Mouse (Mus musculus) forebrain, embryonic 16.5 days (tissue): ENCODE data around the gene Klhdc8b. TPM values are rescaled to one million over a fixed set of nuclear protein-coding genes. Genes with fewer than 3 reads are reported as not detected.

Source experiments
- ATAC-seq: fragments of 200-750 bp; cut with Nextera tagmentation; 2 replicates; pipeline ENCODE4 v1.8.0; 2017; ENCODE audit warnings: mild to moderate bottlenecking, moderate library complexity
- H3K27ac ChIP-seq: fragments of 300-500 bp; sonication (generic); 2 replicates; pipeline ENCODE4 v1.5.1; 2014; ENCODE audit warnings: low read length, control low read depth
- H3K27me3 ChIP-seq: fragments of 300-500 bp; sonication (generic); replicated peaks from 2 replicates; pipeline ENCODE4 v1.6.1; 2014; ENCODE audit warnings: low read length; ENCODE audit not compliant: control insufficient read depth, insufficient read depth
- H3K36me3 ChIP-seq: fragments of 300-500 bp; sonication (generic); 2 replicates; pipeline ENCODE4 v1.6.1; 2014; ENCODE audit not compliant: control insufficient read depth, insufficient read depth
- H3K4me1 ChIP-seq: fragments of 300-500 bp; sonication (generic); replicated peaks from 2 replicates; pipeline ENCODE4 v1.6.1; 2014; ENCODE audit warnings: low read length; ENCODE audit not compliant: control insufficient read depth, insufficient read depth
- H3K4me2 ChIP-seq: fragments of 300-500 bp; sonication (generic); 2 replicates; pipeline ENCODE4 v1.6.1; 2014; ENCODE audit warnings: mild to moderate bottlenecking, low read length, control low read depth
- H3K4me3 ChIP-seq: fragments of 300-500 bp; sonication (generic); replicated peaks from 2 replicates; pipeline ENCODE4 v1.5.1; 2014; ENCODE audit warnings: mild to moderate bottlenecking, low read length, control low read depth
- H3K9ac ChIP-seq: fragments of 300-500 bp; sonication (generic); replicated peaks from 2 replicates; pipeline ENCODE4 v1.6.1; 2014; ENCODE audit warnings: low read depth, low read length, control low read depth
- H3K9me3 ChIP-seq: fragments of 300-500 bp; sonication (generic); 2 replicates; pipeline ENCODE4 v1.6.1; 2016; ENCODE audit warnings: low read length; ENCODE audit not compliant: control insufficient read depth
- WGBS: fragments of 180-500 bp; shearing (Covaris S2); extraction: QIAGEN DNeasy Blood & Tissue Kit; methylation state at CpG from one replicate; pipeline ENCODE4 v1.1.7; 2014; 5-methylcytosine and 5-hydroxymethylcytosine counted together
- polyA plus RNA-seq: library from polyadenylated mRNA; unstranded; fragments of >200 nt; fragmentation: Nextera tagmentation; extraction: Ambion mirVana; gene quantifications from 2 replicates; pipeline ENCODE4 v1.2.1, GENCODE M21; 2015

The Klhdc8b gene
- polyA plus RNA-seq, 1 experiment from 2014 or later: 55.6 TPM

GRCm38 (mm10) chr9:108411381-108411942 is 49.9 kb downstream of the Klhdc8b start:
- 58% methylated on average over 9 of the region's 9 CpGs for WGBS
- no peak overlapping the region for H3K4me3 ChIP-seq
- no peaks in the 10 kb centered on the region for H3K27me3 ChIP-seq
- peaks cover 4% of the 10 kb centered on the region; the same call in 1 of the 2 replicates for H3K4me1 ChIP-seq
- H3K9me3 ChIP-seq: no peaks in the 10 kb centered on the region
- H3K9ac ChIP-seq: no peak overlapping the region
- H3K4me2 ChIP-seq: no peak overlapping the region
- no peaks in the 10 kb centered on the region for H3K36me3 ChIP-seq
- no peak for ATAC-seq
- no peak overlapping the region for H3K27ac ChIP-seq

- no peak overlapping the region for H3K27ac ChIP-seq
- WGBS: 92% methylated on average over 4 of the region's 4 CpGs
- H3K4me3 ChIP-seq: no peak overlapping the region
- H3K4me1 ChIP-seq: peaks cover 4% of the 10 kb centered on the region; the same call in 1 of the 2 replicates
- H3K36me3 ChIP-seq: no peaks in the 10 kb centered on the region
- H3K27me3 ChIP-seq: no peaks in the 10 kb centered on the region
- H3K4me2 ChIP-seq: no peak overlapping the region
- no peak for ATAC-seq
- H3K9ac ChIP-seq: no peak overlapping the region
- no peaks in the 10 kb centered on the region for H3K9me3 ChIP-seq
Measured at GRCm38 (mm10) chr9:108409535-108409934, 51.8 kb downstream of the Klhdc8b start.

DNA sequence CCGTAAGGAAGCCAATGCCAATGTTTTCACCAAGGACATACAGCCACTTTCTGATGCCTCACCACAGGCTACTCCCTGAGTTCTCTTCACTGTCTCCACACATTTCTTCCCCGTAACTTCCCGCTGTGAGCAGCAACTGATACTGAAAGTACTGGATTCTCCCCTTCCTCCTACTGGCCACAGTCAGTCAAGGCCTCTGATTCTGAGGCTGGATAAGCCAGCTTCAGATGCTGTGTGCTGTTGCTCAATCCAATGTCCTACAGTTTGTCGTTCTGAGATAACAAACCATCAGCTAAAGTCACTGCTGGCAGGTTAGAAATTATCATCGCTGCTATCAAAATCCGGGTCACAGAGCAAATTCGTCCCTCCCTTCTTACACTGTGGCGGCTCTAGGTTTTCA is 56.9 kb downstream of the Klhdc8b start:
- H3K9ac ChIP-seq: no peak overlapping the region
- no peak overlapping the region for H3K27ac ChIP-seq
- no peak overlapping the region for H3K4me2 ChIP-seq
- H3K4me1 ChIP-seq: peaks cover 12% of the 10 kb centered on the region
- no peak overlapping the region for H3K4me3 ChIP-seq
- no peaks in the 10 kb centered on the region for H3K36me3 ChIP-seq
- H3K9me3 ChIP-seq: no peaks in the 10 kb centered on the region
- WGBS: 91% methylated on average over 8 of the region's 8 CpGs
- H3K27me3 ChIP-seq: no peaks in the 10 kb centered on the region
- no peak for ATAC-seq

- no peak overlapping the region for H3K4me2 ChIP-seq
- H3K9me3 ChIP-seq: no peaks in the 10 kb centered on the region
- WGBS: 85% methylated on average over 4 of the region's 4 CpGs
- H3K27me3 ChIP-seq: no peaks in the 10 kb centered on the region
- no peaks in the 10 kb centered on the region for H3K36me3 ChIP-seq
- H3K27ac ChIP-seq: no peak overlapping the region
- no peak for ATAC-seq
- no peak overlapping the region for H3K9ac ChIP-seq
- peaks cover 12% of the 10 kb centered on the region for H3K4me1 ChIP-seq
- H3K4me3 ChIP-seq: no peak overlapping the region
Measured at GRCm38 (mm10) chr9:108403081-108403480, 58.3 kb downstream of the Klhdc8b start.

DNA sequence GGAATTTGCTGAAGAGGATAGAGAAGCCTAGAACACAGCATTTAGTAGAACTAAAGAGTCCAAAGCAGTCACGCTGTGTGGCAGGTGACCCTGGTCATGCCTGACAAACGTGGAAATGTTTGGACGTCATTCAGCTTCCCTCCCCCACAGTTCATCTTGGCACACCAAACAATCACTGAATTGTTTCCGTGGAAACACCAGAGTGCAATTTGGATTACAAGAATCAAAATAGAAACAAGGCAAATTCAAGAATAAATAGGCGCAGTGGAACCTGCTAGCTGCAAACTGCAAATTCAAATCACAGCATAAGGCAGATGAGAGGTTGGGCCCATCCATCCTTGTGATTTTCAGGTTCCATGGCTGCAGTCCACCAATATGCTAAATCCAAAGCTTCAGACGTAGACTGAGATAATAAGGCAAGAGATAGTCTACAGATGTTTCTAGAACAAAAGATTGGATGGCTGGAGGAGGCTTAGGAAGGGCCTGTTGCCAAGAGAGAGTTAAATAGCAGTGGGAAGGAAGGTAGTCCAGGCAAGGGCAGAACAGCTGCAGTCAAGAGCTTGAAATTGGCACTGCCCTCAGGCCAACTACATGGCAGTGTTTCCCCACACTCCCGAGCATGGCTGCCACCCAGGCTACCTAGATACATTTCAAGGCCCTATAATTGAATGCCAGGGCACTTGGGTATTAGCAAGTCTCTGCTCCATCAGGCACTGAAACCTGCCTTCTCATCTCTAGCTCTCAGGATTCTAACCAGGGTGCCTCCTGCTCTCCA is 60.0 kb downstream of the Klhdc8b start:
- H3K9ac ChIP-seq: no peak overlapping the region
- H3K27me3 ChIP-seq: no peaks in the 10 kb centered on the region
- H3K27ac ChIP-seq: peak overlapping the region; percentile 72
- no peak for ATAC-seq
- WGBS: 20% methylated on average over 7 of the region's 7 CpGs
- H3K4me3 ChIP-seq: no peak overlapping the region
- peaks cover 12% of the 10 kb centered on the region for H3K4me1 ChIP-seq
- H3K4me2 ChIP-seq: no peak overlapping the region
- no peaks in the 10 kb centered on the region for H3K36me3 ChIP-seq
- H3K9me3 ChIP-seq: no peaks in the 10 kb centered on the region

DNA sequence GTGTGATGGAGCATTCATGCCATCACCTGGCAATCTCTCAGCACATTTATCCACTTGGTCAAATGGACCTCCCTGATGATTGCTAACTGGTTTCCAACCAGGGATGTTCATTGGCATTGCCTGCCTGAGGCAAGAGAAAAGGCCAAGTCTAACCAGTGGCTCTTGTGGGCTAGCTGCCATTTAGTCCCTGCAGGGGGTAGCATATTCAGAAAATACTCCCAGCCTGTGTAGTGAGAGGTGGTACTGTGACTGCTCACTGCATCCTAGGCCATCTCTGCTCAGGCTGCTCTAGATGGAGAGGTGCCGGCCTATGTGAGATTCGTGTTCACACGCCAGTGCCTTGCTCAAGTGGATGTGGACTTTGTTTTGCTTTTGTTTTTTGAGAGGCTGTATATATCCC is 63.1 kb downstream of the Klhdc8b start:
- Histone ChIP-seq H3K9me3 (no peaks in the 10 kb centered on the region), H3K36me3 (peaks cover under 1% of the 10 kb centered on the region; the same call in 1 of the 2 replicates), H3K4me2 (no peak overlapping the region), H3K4me1 (peaks cover 12% of the 10 kb centered on the region), H3K4me3 (no peak overlapping the region), H3K9ac (no peak overlapping the region), H3K27me3 (no peaks in the 10 kb centered on the region), H3K27ac (no peak overlapping the region)
- WGBS: 90% methylated on average over 3 of the region's 3 CpGs
- ATAC-seq: no peak

Other genes with a start within 250 kb of the Klhdc8b start
- gene Dag1, start 197.6 kb downstream of the Klhdc8b start, polyA plus RNA-seq: 56.3 and 57.9 TPM in 2 replicates
- gene Nicn1, start 171.2 kb downstream of the Klhdc8b start, polyA plus RNA-seq: 139 and 158 TPM in 2 replicates
- 22.3 and 23.8 TPM in 2 replicates for gene Amt, start 164.7 kb downstream of the Klhdc8b start, polyA plus RNA-seq
- 282 and 351 TPM in 2 replicates for gene Rhoa, start 155.5 kb downstream of the Klhdc8b start, polyA plus RNA-seq
- gene Tcta, start 155.4 kb downstream of the Klhdc8b start, polyA plus RNA-seq: 34.3 and 37.6 TPM in 2 replicates
- gene Gpx1, start 122.7 kb downstream of the Klhdc8b start, polyA plus RNA-seq: 369 and 398 TPM in 2 replicates
- 146 and 163 TPM in 2 replicates for gene Usp4, start 113.7 kb downstream of the Klhdc8b start, polyA plus RNA-seq
- 2.0 and 2.2 TPM in 2 replicates for gene 1700102P08Rik, start 68.8 kb downstream of the Klhdc8b start, polyA plus RNA-seq
- 0.96 and 0.99 TPM in 2 replicates for gene Ccdc36, start 33.1 kb downstream of the Klhdc8b start, polyA plus RNA-seq
- not detected in 2 replicates for gene BC048562, start 25.1 kb downstream of the Klhdc8b start, polyA plus RNA-seq
- 61.4 and 68.7 TPM in 2 replicates for gene Ccdc71, start 1.1 kb downstream of the Klhdc8b start, polyA plus RNA-seq
- gene Lamb2, start 18.2 kb upstream of the Klhdc8b start, polyA plus RNA-seq: 17.6 and 23.4 TPM in 2 replicates
- gene Usp19, start 29.0 kb upstream of the Klhdc8b start, polyA plus RNA-seq: 85.9 and 91.5 TPM in 2 replicates
- gene Qars, start 46.1 kb upstream of the Klhdc8b start, polyA plus RNA-seq: 69.1 and 71.5 TPM in 2 replicates
- 152 and 164 TPM in 2 replicates for gene Qrich1, start 55.2 kb upstream of the Klhdc8b start, polyA plus RNA-seq
- gene Impdh2, start 98.7 kb upstream of the Klhdc8b start, polyA plus RNA-seq: 118 and 128 TPM in 2 replicates
- 68.9 and 77.4 TPM in 2 replicates for gene Ndufaf3, start 105.9 kb upstream of the Klhdc8b start, polyA plus RNA-seq
- 258 and 296 TPM in 2 replicates for gene Dalrd3, start 108.3 kb upstream of the Klhdc8b start, polyA plus RNA-seq
- 209 and 267 TPM in 2 replicates for gene Wdr6, start 117.2 kb upstream of the Klhdc8b start, polyA plus RNA-seq
- 21.9 and 23.6 TPM in 2 replicates for gene P4htm, start 136.1 kb upstream of the Klhdc8b start, polyA plus RNA-seq
- gene Arih2, start 187.8 kb upstream of the Klhdc8b start, polyA plus RNA-seq: 59.9 and 61.8 TPM in 2 replicates
- gene Slc25a20, start 200.5 kb upstream of the Klhdc8b start, polyA plus RNA-seq: 46.3 and 47.8 TPM in 2 replicates
- gene Prkar2a, start 227.7 kb upstream of the Klhdc8b start, polyA plus RNA-seq: 37.6 and 41.3 TPM in 2 replicates